Mouse (Mus musculus) liver, embryonic 14.5 days (tissue): ENCODE data around the gene B3gnt6.

ENCODE experiments used
- CTCF ChIP-seq: IDR thresholded peaks from 2 replicates; pipeline ENCODE4 v1.5.1; 2016; ENCODE audit warnings: antibody characterized with exemption, low read depth, control low read depth
- EP300 ChIP-seq: IDR thresholded peaks from 2 replicates; pipeline ENCODE4 v1.6.1; 2016; ENCODE audit warnings: antibody characterized with exemption, low read depth

GRCm38 (mm10) chr7:98177929-98178559, 21.2 kb downstream of the B3gnt6 start, which contains the start of gene Capn5:
- TF ChIP-seq CTCF (peak; percentile 93), EP300 (no peak)
